Mouse (Mus musculus): ENCODE data around the gene Sbds.

- TF ChIP-seq CTCF (IDR thresholded peaks at IDR 0.05) (no peak), POLR2A (IDR thresholded peaks at IDR 0.05; ENCODE audit: insufficient read depth, low read depth, low read length) (no peak)
Observed at GRCm38 (mm10) chr5:130239236-130239635, 16.1 kb downstream of the Sbds start.
